Mouse (Mus musculus) liver, adult 2 months (tissue): Measurements from ENCODE around the gene Zfp654. TPM values are rescaled to one million over a fixed set of nuclear protein-coding genes. Genes with fewer than 3 reads are reported as not detected.

Experiments used
- DNase-seq: peaks from one replicate; pipeline ENCODE4 v3.0.0-alpha.2; 2011; ENCODE audit warnings: low read depth, low spot score; ENCODE audit errors: extremely low read depth
- H3K27ac ChIP-seq: fragments of 200-500 bp; replicated peaks from 2 replicates; pipeline ENCODE4 v1.5.1; 2012; ENCODE audit warnings: low read depth, mild to moderate bottlenecking, control low read depth, inconsistent platforms, low read length; ENCODE audit not compliant: insufficient read depth
- H3K27me3 ChIP-seq: fragments of 200-500 bp; 2 replicates; pipeline ENCODE4 v1.6.1; 2012; ENCODE audit warnings: mild to moderate bottlenecking, moderate library complexity, low read length, inconsistent platforms; ENCODE audit not compliant: control insufficient read depth, insufficient read depth
- H3K36me3 ChIP-seq: fragments of 200-500 bp; 2 replicates; pipeline ENCODE4 v1.6.1; 2012; ENCODE audit warnings: low read length, inconsistent platforms; ENCODE audit not compliant: control insufficient read depth, insufficient read depth
- H3K4me1 ChIP-seq: fragments of 200-500 bp; 2 replicates; pipeline ENCODE4 v1.6.1; 2011; ENCODE audit warnings: low read length; ENCODE audit not compliant: control insufficient read depth, insufficient read depth
- H3K4me3 ChIP-seq: fragments of 200-500 bp; 2 replicates; pipeline ENCODE4 v1.5.1; 2011; ENCODE audit warnings: low read depth, mild to moderate bottlenecking, control low read depth, low read length, moderate library complexity; ENCODE audit not compliant: insufficient read depth
- H3K79me2 ChIP-seq: fragments of 200-500 bp; 2 replicates; pipeline ENCODE4 v1.6.1; 2012; ENCODE audit warnings: inconsistent platforms, mild to moderate bottlenecking, low read length, moderate library complexity; ENCODE audit not compliant: control insufficient read depth, insufficient read depth
- H3K9ac ChIP-seq: fragments of 200-500 bp; 2 replicates; pipeline ENCODE4 v1.6.1; 2012; ENCODE audit warnings: low read depth, mild to moderate bottlenecking, control low read depth, inconsistent platforms, low read length
- CTCF ChIP-seq: fragments of 200-500 bp; IDR thresholded peaks from 2 replicates; pipeline ENCODE4 v1.5.1; 2011; ENCODE audit warnings: low read depth, low read length, control low read depth
- POLR2A ChIP-seq: fragments of 200-500 bp; IDR thresholded peaks from 2 replicates; pipeline ENCODE4 v1.6.1; 2011; ENCODE audit warnings: low read length, control low read depth; ENCODE audit not compliant: insufficient read depth; ENCODE audit errors: extremely low read depth
- WGBS: fragments of 180-500 bp; shearing (Covaris S2); methylation state at CpG from one replicate; pipeline ENCODE4 v1.1.7; 2018; 5-methylcytosine and 5-hydroxymethylcytosine counted together
- polyA plus RNA-seq: library from polyadenylated mRNA; depleted of rRNA; stranded (reverse); fragments of >200 nt; gene quantifications from 2 replicates; pipeline ENCODE4 v1.2.3, GENCODE M21; 2012; rRNA removed
- total RNA-seq: library from RNA; depleted of rRNA; stranded (reverse); fragments of >200 nt; gene quantifications from 2 replicates; pipeline ENCODE4 v1.2.3, GENCODE M21; 2014; rRNA removed

Zfp654 gene
- total and polyA plus RNA-seq, 2 experiments, result 0.65 to 9.7 TPM

DNA sequence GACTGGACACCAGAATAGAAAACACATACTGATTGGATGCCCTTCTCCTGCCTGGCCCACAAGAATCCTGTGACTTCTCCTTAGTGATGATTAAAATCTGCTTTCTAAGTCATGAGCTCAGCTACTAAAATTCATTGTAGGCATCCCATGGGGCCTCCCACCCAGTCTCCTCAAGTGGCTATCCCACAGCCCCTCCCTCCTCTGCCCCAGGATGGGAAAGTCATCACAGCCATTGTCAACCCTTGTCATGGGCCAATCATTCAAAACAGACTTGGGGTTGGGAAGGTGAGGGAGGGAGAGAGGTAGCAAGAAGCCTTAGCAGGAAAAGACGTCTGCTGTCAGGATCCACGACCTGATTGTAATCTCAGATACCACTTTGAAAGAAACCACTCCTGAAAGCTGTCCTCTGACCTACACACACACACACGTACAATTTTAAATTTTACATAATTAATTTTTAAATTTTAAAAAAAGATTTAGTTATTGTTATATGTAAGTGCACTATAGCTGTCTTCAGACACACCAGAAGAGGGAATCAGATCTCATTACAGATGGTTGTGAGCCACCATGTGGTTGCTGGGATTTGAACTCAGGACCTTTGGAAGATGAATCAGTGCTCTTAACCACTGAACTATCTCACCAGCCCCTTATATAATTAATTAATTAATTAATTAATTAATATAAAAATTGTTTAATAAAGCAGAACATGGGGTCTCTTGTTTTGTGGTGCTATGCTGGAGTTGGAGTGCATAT lies 97.3 kb downstream of the Zfp654 start:
- H3K79me2 ChIP-seq, result no peaks in the 10 kb centered on the region
- no peak overlapping the region for H3K27ac ChIP-seq
- H3K4me1 ChIP-seq, result no peaks in the 10 kb centered on the region
- WGBS, result 54% methylated on average over 3 of the region's 3 CpGs
- no peak for DNase-seq
- H3K9ac ChIP-seq, result no peak overlapping the region
- H3K27me3 ChIP-seq, result no peaks in the 10 kb centered on the region
- no peak for TF ChIP-seq POLR2A
- TF ChIP-seq CTCF, result no peak
- H3K36me3 ChIP-seq, result no peaks in the 10 kb centered on the region
- H3K4me3 ChIP-seq, result no peak overlapping the region

DNA sequence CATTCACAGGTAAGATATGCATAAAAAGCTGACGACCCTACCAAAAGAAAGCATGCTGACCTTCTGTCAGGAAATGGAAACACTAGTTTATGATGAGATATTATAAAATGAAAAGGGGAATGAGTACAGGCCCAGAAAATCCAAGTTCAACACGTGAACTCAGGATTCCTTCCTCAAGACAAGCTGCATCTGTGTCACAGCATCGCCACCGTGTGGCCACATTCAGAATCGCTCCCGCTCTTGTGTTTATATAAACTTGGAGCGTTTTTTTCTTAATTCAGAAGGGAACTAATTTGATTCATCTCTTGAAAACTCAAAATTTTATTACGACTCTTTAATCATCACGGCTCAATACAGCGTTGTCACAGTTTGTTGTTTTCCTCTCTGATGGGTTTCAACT lies 103.2 kb downstream of the Zfp654 start:
- Histone ChIP-seq H3K79me2 (no peaks in the 10 kb centered on the region), H3K9ac (no peak overlapping the region), H3K4me1 (no peaks in the 10 kb centered on the region), H3K4me3 (no peak overlapping the region), H3K36me3 (no peaks in the 10 kb centered on the region), H3K27ac (no peak overlapping the region), H3K27me3 (no peaks in the 10 kb centered on the region)
- 8% methylated on average over 10 of the region's 10 CpGs for WGBS
- peak; percentile 45 for DNase-seq
- TF ChIP-seq POLR2A (no peak), CTCF (peak; percentile 79)

DNA sequence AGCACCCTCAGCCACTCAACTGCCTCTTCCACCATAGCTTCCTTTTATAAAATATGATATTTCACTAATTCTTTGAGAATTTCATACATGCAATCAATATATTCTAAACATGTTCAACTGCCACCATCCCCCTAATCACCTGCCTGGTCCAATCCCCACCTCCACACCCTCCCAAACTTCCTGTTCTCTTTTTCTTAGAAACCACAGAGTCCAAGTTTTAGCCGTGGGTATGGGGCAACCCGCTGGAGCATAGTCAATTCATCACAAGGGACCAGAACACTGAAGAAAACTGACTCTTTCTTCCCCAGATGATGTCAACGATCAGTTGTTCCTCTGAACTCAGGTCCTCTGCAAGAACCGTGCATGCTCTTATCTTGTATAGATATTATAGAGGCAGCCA lies 106.4 kb downstream of the Zfp654 start:
- Histone ChIP-seq H3K27me3 (no peaks in the 10 kb centered on the region), H3K9ac (no peak overlapping the region), H3K27ac (no peak overlapping the region), H3K4me3 (no peak overlapping the region), H3K4me1 (no peaks in the 10 kb centered on the region), H3K79me2 (no peaks in the 10 kb centered on the region), H3K36me3 (no peaks in the 10 kb centered on the region)
- WGBS, result 72% methylated on average over 4 of the region's 4 CpGs
- TF ChIP-seq POLR2A (no peak), CTCF (no peak)
- no peak for DNase-seq

DNA sequence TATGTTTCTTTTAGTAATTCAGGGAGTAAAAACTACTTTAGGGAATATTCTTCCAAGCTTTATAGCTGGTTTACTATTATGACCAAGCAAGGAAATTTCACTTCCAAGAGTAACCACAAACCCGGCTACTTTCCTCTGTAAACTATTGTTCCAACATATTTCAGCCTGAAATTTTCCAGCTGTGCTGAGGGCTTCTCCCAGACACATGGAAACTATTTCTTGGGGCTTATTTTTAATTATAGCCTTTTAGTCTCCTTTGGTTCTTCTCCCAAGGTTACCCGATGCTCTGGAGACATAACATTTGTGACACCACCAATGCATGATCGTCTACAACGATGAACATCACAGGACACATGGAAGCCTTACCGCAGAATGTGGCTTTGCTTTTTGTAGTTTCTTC lies 114.2 kb downstream of the Zfp654 start:
- H3K36me3 ChIP-seq, result no peaks in the 10 kb centered on the region
- no peak for DNase-seq
- H3K4me3 ChIP-seq, result no peak overlapping the region
- H3K27ac ChIP-seq, result no peak overlapping the region
- no peaks in the 10 kb centered on the region for H3K4me1 ChIP-seq
- H3K79me2 ChIP-seq, result no peaks in the 10 kb centered on the region
- H3K27me3 ChIP-seq, result no peaks in the 10 kb centered on the region
- 91% methylated on average over 5 of the region's 5 CpGs for WGBS
- TF ChIP-seq CTCF (no peak), POLR2A (no peak)
- H3K9ac ChIP-seq, result no peak overlapping the region

Other genes starting within 250 kb of the Zfp654 start
- not detected in 2 replicates for gene Csnka2ip, start 249.2 kb downstream of the Zfp654 start, total RNA-seq
- gene Csnka2ip, start 249.2 kb downstream of the Zfp654 start, polyA plus RNA-seq, result not detected in 2 replicates
- gene 4930453N24Rik, start 80.5 kb downstream of the Zfp654 start, total RNA-seq, result 15.7 and 15.9 TPM in 2 replicates
- gene 4930453N24Rik, start 80.5 kb downstream of the Zfp654 start, polyA plus RNA-seq, result 3.6 and 4.8 TPM in 2 replicates
- 29.5 and 32.2 TPM in 2 replicates for gene Cggbp1, start 344 bp upstream of the Zfp654 start, total RNA-seq
- gene Cggbp1, start 344 bp upstream of the Zfp654 start, polyA plus RNA-seq, result 6.7 and 7.0 TPM in 2 replicates